Mouse (Mus musculus) stomach, postnatal 0 days (tissue): ENCODE results near the gene Sigmar1. TPM values are rescaled to one million over a fixed set of nuclear protein-coding genes. Genes with fewer than 3 reads are reported as not detected.

Experiments used
- ATAC-seq: fragments of 200-750 bp; cut with Nextera tagmentation; 2 replicates; pipeline ENCODE4 v1.8.0; 2017; ENCODE audit not compliant: low FRiP score, low TSS enrichment
- DNase-seq: peaks from one replicate; pipeline ENCODE4 v3.0.0-alpha.2; 2016; ENCODE audit warnings: low spot score
- H3K27ac ChIP-seq: fragments of 300-500 bp; sonication (generic); replicated peaks from 2 replicates; pipeline ENCODE4 v1.5.1; 2014; ENCODE audit warnings: mild to moderate bottlenecking, control low read depth
- H3K27me3 ChIP-seq: fragments of 300-500 bp; sonication (generic); 2 replicates; pipeline ENCODE4 v1.6.1; 2014; ENCODE audit warnings: low read length; ENCODE audit not compliant: control insufficient read depth, insufficient read depth
- H3K36me3 ChIP-seq: fragments of 300-500 bp; sonication (generic); 2 replicates; pipeline ENCODE4 v1.6.1; 2014; ENCODE audit warnings: low read length, mixed read lengths; ENCODE audit not compliant: control insufficient read depth, insufficient read depth
- H3K4me1 ChIP-seq: fragments of 300-500 bp; sonication (generic); replicated peaks from 2 replicates; pipeline ENCODE4 v1.6.1; 2014; ENCODE audit warnings: antibody characterized with exemption; ENCODE audit not compliant: control insufficient read depth, insufficient read depth
- H3K4me2 ChIP-seq: fragments of 300-500 bp; sonication (generic); replicated peaks from 2 replicates; pipeline ENCODE4 v1.6.1; 2014; ENCODE audit warnings: low read depth, mild to moderate bottlenecking, control low read depth, moderate library complexity
- H3K4me3 ChIP-seq: fragments of 300-500 bp; sonication (generic); 2 replicates; pipeline ENCODE4 v1.5.1; 2014; ENCODE audit warnings: low read depth, low read length, control low read depth
- H3K9ac ChIP-seq: fragments of 300-500 bp; sonication (generic); 2 replicates; pipeline ENCODE4 v1.6.1; 2014; ENCODE audit warnings: mild to moderate bottlenecking, low read length, control low read depth, mixed read lengths
- H3K9me3 ChIP-seq: fragments of 300-500 bp; sonication (generic); 2 replicates; pipeline ENCODE4 v1.6.1; 2016; ENCODE audit warnings: low read length; ENCODE audit not compliant: control insufficient read depth
- CTCF ChIP-seq: IDR thresholded peaks from 2 replicates; pipeline ENCODE4 v1.5.1; 2016; ENCODE audit warnings: antibody characterized with exemption, low read depth, mild to moderate bottlenecking, moderate library complexity
- EP300 ChIP-seq: optimal IDR thresholded peaks from 2 replicates; pipeline ENCODE3; 2016; ENCODE audit warnings: antibody characterized with exemption
- WGBS: fragments of 180-500 bp; shearing (Covaris S2); extraction: QIAGEN DNeasy Blood & Tissue Kit; methylation state at CpG from one replicate; pipeline ENCODE4 v1.1.7; 2014; 5-methylcytosine and 5-hydroxymethylcytosine counted together
- polyA plus RNA-seq: library from polyadenylated mRNA; unstranded; fragments of >200 nt; fragmentation: Nextera tagmentation; extraction: Ambion mirVana; gene quantifications from 2 replicates; pipeline ENCODE4 v1.2.1, GENCODE M21; 2015

Sigmar1 gene
- polyA plus RNA-seq, 1 experiment from 2014 or later = 43.9 TPM

DNA sequence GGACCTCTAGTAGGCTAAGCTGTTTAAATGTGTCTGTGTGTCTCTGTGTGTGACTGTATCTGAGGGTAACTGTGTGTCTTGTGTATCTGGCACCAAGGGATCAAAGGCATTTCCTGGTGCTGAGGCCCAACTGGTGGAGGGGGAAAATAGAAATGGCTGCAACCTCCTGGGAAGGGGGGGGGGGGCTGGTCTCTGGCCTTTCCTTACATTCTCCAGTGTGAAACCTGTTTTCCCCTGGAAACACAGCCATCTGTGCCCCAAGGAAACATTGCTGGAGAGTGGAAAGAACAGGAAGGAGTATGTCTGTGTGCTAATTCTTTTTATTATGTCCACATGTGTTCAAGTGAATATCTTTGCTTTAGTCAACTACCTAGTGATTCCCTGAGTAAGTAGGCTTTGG lies 5.7 kb upstream of the Sigmar1 start:
- H3K4me2 ChIP-seq = peak overlapping the region; percentile 59
- ATAC-seq (no peak), DNase-seq (no peak)
- no peaks in the 10 kb centered on the region for H3K9me3 ChIP-seq
- TF ChIP-seq EP300 (no peak), CTCF (no peak)
- peak overlapping the region; percentile 89 for H3K27ac ChIP-seq
- no peaks in the 10 kb centered on the region for H3K27me3 ChIP-seq
- H3K9ac ChIP-seq = no peak overlapping the region
- peaks cover 5% of the 10 kb centered on the region; the same call in 1 of the 2 replicates for H3K36me3 ChIP-seq
- H3K4me3 ChIP-seq = peak overlapping the region; percentile 43; the same call in 1 of the 2 replicates
- peaks cover 11% of the 10 kb centered on the region; the same call in 1 of the 2 replicates for H3K4me1 ChIP-seq

DNA sequence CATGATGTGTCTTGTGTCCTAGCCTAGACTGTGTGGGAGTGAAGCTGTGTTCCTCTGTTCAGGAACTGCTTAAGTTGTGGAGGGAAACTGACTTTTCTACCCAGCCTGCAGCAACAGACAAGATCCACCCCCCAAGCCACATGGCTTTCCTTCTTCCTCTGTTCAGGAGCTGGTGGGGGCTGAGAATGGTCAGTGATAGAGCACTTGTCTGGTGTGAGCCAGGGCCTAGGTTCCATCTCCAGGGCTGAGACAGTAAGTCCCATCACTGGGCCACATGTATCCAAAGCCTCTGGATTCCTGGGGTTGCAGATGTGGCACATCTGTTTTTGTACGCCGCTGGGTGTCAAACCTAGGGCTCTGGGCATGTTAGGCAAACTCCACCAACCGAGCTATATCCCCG lies 5.0 kb upstream of the Sigmar1 start:
- H3K27me3 ChIP-seq = no peaks in the 10 kb centered on the region
- 45% methylated on average over 4 of the region's 4 CpGs for WGBS
- H3K4me3 ChIP-seq = peak overlapping the region; percentile 43
- TF ChIP-seq CTCF (no peak), EP300 (no peak)
- H3K9me3 ChIP-seq = no peaks in the 10 kb centered on the region
- no peak for DNase-seq
- peaks cover 5% of the 10 kb centered on the region; the same call in 1 of the 2 replicates for H3K36me3 ChIP-seq
- peaks cover 11% of the 10 kb centered on the region; the same call in 1 of the 2 replicates for H3K4me1 ChIP-seq
- peak overlapping the region; percentile 56 for H3K9ac ChIP-seq
- peak overlapping the region; percentile 89 for H3K27ac ChIP-seq
- peak overlapping the region; percentile 59 for H3K4me2 ChIP-seq
- ATAC-seq = peak; percentile 5; the same call in 1 of the 2 replicates

DNA sequence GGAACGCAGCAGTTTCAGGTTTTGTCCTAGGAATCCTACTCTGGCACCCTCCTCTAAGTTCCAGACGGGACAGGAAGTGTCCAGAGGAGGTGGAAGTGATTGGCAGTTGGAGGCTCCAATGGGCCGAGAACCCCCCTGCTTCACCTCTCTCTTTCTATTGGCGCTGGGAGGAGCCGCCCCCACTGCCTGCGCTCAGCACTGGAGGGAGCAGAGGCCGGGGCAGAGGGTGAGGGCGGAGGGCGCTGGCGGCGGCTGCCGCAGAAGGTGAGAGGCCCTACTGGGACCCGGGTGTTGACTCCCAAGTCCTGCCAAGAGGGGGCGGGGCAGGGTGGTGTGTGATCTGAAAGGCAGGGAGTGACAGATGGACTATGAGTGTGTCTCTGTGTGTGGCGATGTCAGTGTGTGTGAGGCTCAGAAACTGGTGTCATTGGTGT lies 4.3 kb upstream of the Sigmar1 start:
- peaks cover 5% of the 10 kb centered on the region; the same call in 1 of the 2 replicates for H3K36me3 ChIP-seq
- peak overlapping the region; percentile 59 for H3K4me2 ChIP-seq
- TF ChIP-seq CTCF (peak; percentile 55), EP300 (no peak)
- peak overlapping the region; percentile 43 for H3K4me3 ChIP-seq
- no peaks in the 10 kb centered on the region for H3K9me3 ChIP-seq
- DNase-seq (peak; percentile 93), ATAC-seq (peak; percentile 94)
- H3K27ac ChIP-seq = peak overlapping the region; percentile 89
- no peaks in the 10 kb centered on the region for H3K27me3 ChIP-seq
- under 1% methylated on average over 15 of the region's 15 CpGs for WGBS
- peak overlapping the region; percentile 56 for H3K9ac ChIP-seq
- peaks cover 11% of the 10 kb centered on the region; the same call in 1 of the 2 replicates for H3K4me1 ChIP-seq

DNA sequence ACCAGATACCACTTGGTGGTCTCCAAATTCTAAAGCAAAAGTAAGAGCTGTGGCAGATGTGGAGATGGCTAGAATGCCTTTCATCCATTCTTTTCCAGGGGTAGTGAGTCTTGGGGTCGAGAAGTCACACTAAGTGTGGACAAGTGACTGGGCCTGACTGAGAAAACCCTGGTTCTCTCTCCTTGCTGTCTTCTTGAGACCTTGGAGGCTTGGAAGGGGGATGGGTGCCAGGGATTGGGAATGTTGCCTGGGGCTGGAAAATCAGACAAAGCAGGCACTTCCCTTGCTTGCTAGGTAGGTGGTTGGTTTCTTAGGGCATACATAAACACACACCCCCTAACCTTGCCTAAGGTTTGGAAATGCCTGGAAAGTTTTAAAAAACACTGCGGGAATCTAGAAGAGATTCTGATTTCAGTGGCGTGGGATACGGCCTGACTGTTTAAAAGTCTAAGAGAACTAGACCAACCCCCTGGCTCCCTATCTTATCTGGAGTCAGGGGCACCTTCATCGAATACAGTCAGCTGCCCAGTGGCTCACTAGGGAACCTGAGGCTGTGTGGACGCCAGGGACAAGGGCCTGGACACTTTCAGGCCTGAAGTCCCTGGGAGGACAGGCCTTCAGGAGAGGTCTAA lies 3.8 kb upstream of the Sigmar1 start:
- Histone ChIP-seq H3K27ac (peak overlapping the region; percentile 89), H3K27me3 (no peaks in the 10 kb centered on the region), H3K9me3 (no peaks in the 10 kb centered on the region), H3K4me2 (peak overlapping the region; percentile 59), H3K36me3 (peaks cover 5% of the 10 kb centered on the region; the same call in 1 of the 2 replicates), H3K9ac (peak overlapping the region; percentile 56), H3K4me3 (peak overlapping the region; percentile 43), H3K4me1 (peaks cover 11% of the 10 kb centered on the region; the same call in 1 of the 2 replicates)
- TF ChIP-seq CTCF = no peak
- TF ChIP-seq EP300 = no peak
- peak; percentile 27 for ATAC-seq
- no peak for DNase-seq
- 29% methylated on average over 6 of the region's 6 CpGs for WGBS

DNA sequence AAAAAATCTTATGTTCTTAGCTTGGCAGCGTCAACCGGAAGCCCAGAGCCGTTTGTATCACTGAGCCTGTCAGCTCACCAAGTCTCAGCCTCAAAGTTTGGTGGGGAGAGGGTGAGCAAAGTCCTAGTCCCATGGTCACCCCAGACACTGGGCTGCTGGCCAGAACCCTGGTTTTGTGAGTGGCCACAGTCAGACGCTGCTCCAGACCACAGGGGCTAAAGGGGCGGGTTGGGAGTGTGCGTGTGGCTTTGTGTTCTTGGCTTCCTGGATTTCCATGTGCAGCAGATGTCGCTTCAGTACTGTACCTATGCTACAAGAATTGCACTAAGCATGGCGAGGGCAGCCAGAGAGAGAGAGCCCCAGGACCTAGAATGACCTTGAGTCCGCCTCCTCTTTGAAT lies 3.2 kb upstream of the Sigmar1 start:
- Histone ChIP-seq H3K9me3 (no peaks in the 10 kb centered on the region), H3K36me3 (peaks cover 5% of the 10 kb centered on the region; the same call in 1 of the 2 replicates), H3K4me1 (peaks cover 11% of the 10 kb centered on the region; the same call in 1 of the 2 replicates), H3K4me2 (no peak overlapping the region), H3K9ac (no peak overlapping the region), H3K4me3 (no peak overlapping the region), H3K27me3 (no peaks in the 10 kb centered on the region), H3K27ac (peak overlapping the region; percentile 89)
- DNase-seq = peak; percentile 46
- no peak for ATAC-seq
- WGBS = 74% methylated on average over 9 of the region's 9 CpGs
- no peak for TF ChIP-seq EP300
- TF ChIP-seq CTCF = no peak

DNA sequence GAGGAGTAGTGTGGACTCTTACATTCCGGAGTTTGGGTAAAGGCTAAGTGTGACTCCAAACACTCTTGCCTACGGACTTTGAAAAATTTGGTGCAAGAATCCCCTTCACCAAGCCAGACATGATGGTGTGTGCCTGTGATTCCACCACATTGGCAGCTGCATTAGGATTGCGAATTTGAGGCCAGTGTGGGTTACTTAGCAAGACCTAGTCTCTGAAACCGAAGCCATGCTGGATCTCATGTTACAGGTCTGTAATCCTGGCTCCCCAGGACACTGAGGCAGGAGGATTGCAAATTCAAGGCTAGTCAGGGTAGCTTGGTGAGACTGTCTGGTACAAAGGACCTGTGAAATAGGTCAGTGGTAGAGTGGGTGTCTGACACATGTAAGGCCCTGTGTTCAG lies 2.7 kb upstream of the Sigmar1 start:
- Histone ChIP-seq H3K4me2 (no peak overlapping the region), H3K27ac (no peak overlapping the region), H3K4me1 (peaks cover 11% of the 10 kb centered on the region; the same call in 1 of the 2 replicates), H3K9ac (no peak overlapping the region), H3K9me3 (no peaks in the 10 kb centered on the region), H3K4me3 (no peak overlapping the region), H3K36me3 (peaks cover 5% of the 10 kb centered on the region; the same call in 1 of the 2 replicates), H3K27me3 (no peaks in the 10 kb centered on the region)
- no peak for DNase-seq
- ATAC-seq = no peak
- 92% methylated on average over 4 of the region's 4 CpGs for WGBS
- TF ChIP-seq EP300 = no peak
- no peak for TF ChIP-seq CTCF
